Mouse (Mus musculus): ENCODE results near the gene Crim1.
A peak's percentile ranks its signal among the peaks of the same experiment; 100 is the strongest.

Crim1 gene

GRCm38 (mm10) chr17:78374756-78375155 lies 174.7 kb downstream of the Crim1 start:
- no peak for DNase-seq (ENCODE audit: inconsistent ontology term)

DNA sequence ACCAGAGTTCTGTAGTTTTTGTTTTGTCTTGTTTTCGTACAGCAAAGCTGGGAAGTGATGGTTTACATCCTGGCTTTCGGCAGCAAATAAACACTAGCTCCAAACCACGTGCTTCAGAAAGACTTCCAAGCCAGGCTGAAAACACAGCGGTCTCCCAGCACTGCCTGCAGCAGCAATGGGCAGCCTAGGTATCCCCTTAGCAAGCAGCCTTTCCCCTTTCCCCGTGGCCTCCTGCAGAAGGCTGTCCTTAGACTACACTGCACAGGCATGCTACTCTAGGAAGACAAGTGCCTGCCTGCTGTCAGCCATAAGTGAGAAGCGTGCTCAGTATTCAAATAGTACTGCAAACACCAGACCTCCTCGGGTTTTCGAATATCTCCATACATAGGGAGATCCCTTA lies 176.5 kb downstream of the Crim1 start:
- no peak for DNase-seq (ENCODE audit: inconsistent ontology term)

- DNase-seq (ENCODE audit: inconsistent ontology term), result no peak
Observed at GRCm38 (mm10) chr17:78379079-78379729, 179.2 kb downstream of the Crim1 start.

GRCm38 (mm10) chr17:78379730-78380245 lies 179.7 kb downstream of the Crim1 start:
- no peak for DNase-seq (ENCODE audit: inconsistent ontology term)

- DNase-seq (ENCODE audit: inconsistent ontology term), result no peak
Observed at GRCm38 (mm10) chr17:78382321-78382720, 182.3 kb downstream of the Crim1 start.

- DNase-seq (ENCODE audit: inconsistent ontology term), result peak; percentile 51
Observed at GRCm38 (mm10) chr17:78387665-78388064, 187.6 kb downstream of the Crim1 start.

DNA sequence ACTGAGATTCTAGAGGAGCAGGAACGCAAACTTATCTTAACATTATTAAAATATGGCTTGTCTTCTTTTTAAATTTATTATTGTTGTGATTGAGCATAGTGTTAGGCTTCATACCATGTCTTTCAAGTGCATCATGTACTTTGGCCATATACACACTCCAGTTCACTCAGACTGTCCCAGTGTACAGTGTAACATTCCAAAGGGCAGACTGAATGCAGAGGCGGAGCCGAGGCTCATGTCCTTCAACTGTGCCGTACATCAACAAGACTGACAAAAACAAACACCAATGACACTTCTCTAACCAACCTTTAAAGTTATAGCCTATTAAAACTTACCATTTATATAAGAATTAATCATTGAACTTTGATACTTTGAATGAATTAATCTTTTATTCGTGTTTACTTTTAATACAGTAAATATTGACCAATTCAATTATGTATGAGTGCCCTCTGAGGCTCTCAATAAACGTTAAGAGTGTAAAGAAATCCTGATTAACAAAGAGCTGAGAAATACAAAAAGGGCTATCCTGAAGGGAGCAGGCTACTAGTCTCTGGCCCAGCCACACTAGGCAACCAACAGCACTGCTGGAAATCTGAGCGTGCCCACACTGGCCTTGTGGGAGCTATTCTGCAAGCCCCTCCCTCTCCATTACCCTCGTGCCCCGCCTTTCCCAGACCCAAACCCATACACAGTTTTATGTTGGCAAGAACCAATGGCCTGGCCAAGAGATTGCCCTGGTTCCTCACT lies 188.2 kb downstream of the Crim1 start:
- DNase-seq (ENCODE audit: inconsistent ontology term), result no peak

- no peak for DNase-seq (ENCODE audit: inconsistent ontology term)
Observed at GRCm38 (mm10) chr17:78389573-78389972, 189.5 kb downstream of the Crim1 start.

- no peak for DNase-seq (ENCODE audit: inconsistent ontology term)
Observed at GRCm38 (mm10) chr17:78392401-78393087, 192.5 kb downstream of the Crim1 start.

DNA sequence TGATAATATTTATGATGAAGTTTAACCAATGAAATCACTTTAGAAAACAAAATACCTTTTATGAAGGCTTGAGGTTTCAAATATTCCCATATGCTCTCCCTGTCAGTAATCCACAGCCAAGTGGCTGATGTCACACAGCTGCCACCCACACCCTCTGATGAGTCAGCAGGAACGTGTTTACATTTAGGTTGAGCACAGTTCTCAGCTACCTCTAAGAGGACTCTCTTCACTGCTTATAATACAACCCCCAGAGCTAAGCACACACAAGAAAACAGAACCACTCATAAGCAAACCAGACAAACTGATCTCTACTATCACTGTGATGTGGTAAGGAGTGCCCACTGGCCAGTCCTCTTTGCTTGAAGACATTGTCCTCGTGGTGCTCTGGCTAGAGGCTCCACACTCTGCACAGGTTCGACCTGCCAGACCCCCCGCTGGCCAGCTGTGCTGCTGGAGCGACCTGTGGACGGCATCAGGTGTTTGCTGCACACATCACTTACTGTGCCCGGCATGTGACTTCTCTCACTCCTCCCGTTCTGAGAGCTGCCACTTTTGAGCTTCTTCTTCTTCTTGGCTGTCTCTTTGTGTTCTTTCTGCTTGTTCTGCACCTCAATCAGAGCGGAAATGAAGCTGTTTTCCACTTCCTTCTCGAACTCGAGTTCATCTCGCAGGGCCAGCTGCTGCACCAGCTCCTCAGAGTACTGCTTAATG lies 200.2 kb downstream of the Crim1 start:
- DNase-seq (ENCODE audit: inconsistent ontology term), result no peak

DNA sequence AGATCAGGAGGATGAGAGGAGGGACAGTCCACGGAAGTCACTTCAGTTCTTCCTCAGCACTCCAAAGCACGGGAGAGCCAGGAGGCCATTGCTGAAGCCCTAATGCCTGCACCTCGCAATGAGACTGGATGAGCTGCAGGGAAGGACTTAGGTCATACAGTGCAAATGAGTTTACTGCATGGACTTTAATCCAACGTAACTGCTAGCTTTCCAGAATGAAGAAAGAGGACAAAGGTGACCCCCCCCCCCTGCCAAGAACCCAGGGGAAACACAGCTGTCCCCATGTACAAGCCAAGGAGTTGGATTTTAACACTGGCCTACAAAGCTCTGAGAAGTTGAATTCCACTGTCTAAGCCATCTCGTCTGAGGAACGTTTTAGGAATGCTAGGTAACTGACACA lies 201.3 kb downstream of the Crim1 start:
- no peak for DNase-seq (ENCODE audit: inconsistent ontology term)

GRCm38 (mm10) chr17:78401713-78402112 lies 201.7 kb downstream of the Crim1 start:
- DNase-seq (ENCODE audit: inconsistent ontology term), result peak; percentile 94

- no peak for DNase-seq (ENCODE audit: inconsistent ontology term)
Observed at GRCm38 (mm10) chr17:78402174-78402573, 202.1 kb downstream of the Crim1 start.

- DNase-seq (ENCODE audit: inconsistent ontology term), result peak; percentile 51
Observed at GRCm38 (mm10) chr17:78403229-78403628, 203.2 kb downstream of the Crim1 start.

DNA sequence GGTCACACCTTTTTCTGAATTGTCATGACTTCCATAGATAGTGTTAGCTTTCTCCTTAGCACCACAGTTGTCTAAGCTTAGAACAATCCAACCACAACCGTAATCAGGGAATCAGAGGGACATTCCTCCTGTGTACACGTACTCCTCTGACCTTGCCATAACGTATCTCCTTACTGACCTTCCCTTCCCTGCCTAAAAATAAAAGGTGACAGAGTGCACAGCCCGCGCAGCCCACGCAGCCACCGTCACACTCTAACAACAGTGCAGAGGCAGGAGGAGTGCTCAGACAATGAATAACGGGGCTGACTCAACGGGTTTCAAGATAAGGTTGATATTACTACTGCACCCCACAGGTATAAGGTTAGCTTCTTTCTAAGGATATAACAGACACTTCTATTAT lies 203.8 kb downstream of the Crim1 start:
- DNase-seq (ENCODE audit: inconsistent ontology term), result no peak

DNA sequence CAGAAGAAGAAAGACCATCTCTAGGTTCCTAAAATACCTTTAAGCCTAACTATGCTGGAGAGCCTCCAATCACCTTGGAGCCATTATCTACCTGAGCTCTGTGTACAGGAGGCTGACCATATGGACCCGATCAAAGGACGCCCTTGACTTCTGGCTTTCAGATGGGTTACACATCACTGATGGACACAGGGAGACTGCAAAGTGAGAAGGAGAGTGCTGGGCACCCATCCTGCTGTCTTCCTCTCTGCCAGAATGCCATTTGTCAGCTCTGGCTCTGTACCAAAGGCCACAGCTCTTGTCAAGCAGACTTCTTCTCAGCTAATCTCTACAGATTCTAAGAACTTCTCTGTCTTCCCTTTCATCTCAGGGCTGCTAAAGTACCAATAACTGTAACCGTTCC lies 205.3 kb downstream of the Crim1 start:
- DNase-seq (ENCODE audit: inconsistent ontology term), result no peak

DNA sequence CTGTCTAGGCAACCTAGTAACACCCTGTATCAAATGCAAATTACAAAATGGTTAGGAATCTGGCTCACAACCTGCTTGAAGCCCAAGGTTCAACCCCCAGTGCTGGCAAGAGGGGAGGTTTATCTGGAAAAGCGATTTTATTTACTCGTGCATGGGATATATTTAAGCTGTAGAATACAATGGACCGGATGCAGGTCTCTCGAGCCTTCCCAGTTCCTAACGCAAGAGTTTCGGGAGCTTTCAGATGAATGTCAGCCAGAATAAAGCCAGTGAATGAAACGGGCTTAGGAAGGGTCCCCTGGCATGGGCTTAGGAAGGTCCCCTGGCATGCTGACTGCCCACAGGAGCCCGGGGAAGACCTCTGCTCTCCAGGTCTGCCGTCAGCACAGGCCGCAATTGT lies 206.8 kb downstream of the Crim1 start:
- no peak for DNase-seq (ENCODE audit: inconsistent ontology term)

DNA sequence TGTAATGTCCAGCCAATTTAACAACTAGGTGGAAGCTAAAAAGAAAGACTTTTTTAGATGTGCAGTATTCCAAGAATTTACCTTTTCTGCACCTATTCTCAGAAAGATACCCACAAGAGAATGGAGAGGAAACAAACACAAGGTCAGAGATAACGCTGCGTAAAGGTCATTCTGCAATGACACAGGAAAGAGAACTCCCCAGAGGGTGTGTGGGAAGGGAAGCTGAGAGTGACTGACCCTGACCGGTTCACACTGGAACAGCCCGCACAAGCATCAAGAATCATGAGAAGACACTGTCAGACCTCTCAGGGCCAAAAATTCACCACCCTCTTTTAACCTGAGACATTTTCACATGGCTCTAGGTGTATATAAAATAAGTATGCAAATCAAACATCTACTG lies 207.5 kb downstream of the Crim1 start:
- no peak for DNase-seq (ENCODE audit: inconsistent ontology term)

GRCm38 (mm10) chr17:78408386-78408785 lies 208.3 kb downstream of the Crim1 start:
- peak; percentile 79 for DNase-seq (ENCODE audit: inconsistent ontology term)

GRCm38 (mm10) chr17:78409900-78410299 lies 209.9 kb downstream of the Crim1 start:
- DNase-seq (ENCODE audit: inconsistent ontology term), result peak; percentile 93

- no peak for DNase-seq (ENCODE audit: inconsistent ontology term)
Observed at GRCm38 (mm10) chr17:78415255-78415654, 215.2 kb downstream of the Crim1 start.
